Mouse (Mus musculus): ENCODE data around the gene Sumo2.
"Not testable (repeated sequence)": the region's sequence is repeated elsewhere in the genome, so short reads cannot be mapped to it uniquely, and the experiment has no call there.

The Sumo2 gene

DNA sequence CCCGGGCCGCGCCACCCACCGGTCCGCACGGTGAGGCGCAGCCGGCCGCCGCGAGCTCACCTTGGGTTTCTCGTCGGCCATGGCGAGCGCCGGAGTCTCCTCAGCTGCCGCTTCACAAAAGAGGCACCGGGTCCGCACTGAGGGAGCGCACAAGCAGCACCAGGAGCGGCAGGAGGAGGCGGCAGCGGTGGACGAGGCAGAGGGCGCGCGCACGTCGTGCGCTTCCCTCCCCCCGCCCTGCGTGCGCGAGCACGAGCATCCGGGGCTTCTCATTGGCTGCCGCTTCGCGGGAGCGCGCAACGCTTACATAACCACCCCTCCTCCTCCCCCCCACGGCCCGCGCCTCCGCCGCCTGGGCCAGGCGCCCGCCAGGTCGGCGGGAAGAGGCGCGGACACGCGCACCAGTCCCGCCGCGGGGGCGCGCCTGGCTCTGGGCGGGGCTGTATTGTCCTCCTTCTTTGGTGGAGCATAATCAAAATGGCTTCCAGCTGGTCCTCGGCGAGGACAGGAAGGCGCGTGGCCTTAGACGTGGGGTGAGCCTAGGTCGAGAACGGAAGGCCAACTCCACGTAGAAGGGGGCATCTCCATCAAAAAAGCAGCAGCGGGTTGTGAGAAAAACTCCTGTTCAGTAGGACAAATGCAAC, at the start of gene Sumo2:
Gene Sumo2, minus strand, starts transcription at position 239 of the 644 bp plus-strand sequence.
- in situ Hi-C loops (cut with MboI; ENCODE audit: low sequenced_read_pairs) = no loop called here

DNA sequence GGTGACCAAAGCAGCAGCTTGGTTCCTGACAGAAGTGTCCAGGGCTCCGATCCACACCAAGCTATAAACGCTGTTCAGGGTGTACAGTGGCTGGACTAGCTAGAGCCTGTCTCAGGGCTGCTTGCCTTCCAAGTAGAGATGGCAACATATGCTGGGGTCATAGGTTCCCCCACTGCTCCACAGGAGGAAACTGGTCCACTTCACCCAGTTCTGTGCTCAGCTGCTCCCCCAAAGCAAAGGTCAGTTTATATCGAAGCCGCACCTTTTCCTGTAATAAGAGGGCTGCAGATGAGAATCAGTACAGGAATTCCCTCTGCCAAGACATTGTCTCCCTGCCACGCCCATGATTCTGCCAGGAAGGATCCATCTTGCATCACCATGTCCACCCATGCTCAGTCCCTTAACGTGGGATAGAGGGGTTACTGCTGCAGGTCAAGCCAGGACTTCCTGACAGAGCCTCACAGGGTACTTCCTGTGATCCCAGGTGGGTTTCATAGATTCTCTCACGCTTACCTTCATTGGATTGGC, 49.6 kb upstream of the Sumo2 start:
- in situ Hi-C loops (cut with MboI; ENCODE audit: low sequenced_read_pairs) = no loop called here

DNA sequence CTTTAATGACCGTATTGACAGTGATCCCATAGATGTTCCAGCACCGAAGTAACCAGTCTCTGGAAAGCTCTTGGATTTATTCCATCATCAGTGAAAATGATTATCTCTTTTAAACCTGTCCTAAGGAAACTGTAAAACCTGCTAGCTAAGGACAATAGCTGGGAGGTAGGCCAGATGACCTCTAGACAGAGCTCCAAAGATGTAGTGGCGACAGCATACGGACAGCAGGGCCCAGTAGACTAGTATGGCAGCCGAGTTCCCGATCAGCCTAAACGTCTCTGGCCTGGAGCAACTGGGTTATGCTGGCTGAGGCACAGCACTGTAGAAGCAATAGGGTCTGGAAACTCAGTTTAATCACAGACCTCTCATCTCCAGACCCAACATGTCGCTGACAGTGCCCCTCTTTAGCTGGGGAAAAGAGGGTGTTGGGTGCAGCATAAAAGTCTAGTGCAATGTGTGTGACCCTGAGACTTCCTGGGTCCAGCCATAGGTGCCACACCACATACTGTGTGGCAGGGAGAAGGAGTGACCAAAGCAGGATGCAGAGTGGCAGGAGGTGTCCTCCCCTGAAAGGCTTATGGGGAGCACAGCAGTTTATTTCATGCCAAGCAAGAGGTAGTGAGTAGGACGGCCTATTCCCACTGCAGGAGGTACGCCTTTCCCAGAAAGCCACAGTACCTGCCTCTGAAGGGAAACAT, 48.4 kb upstream of the Sumo2 start:
- in situ Hi-C loops (cut with MboI; ENCODE audit: low sequenced_read_pairs) = no loop called here

GRCm38 (mm10) chr11:115582913-115583606, 47.0 kb upstream of the Sumo2 start:
- in situ Hi-C loops (cut with MboI; ENCODE audit: low sequenced_read_pairs) = no loop called here

GRCm38 (mm10) chr11:115579080-115579479, 43.0 kb upstream of the Sumo2 start:
- in situ Hi-C loops (cut with MboI; ENCODE audit: low sequenced_read_pairs) = no loop called here

DNA sequence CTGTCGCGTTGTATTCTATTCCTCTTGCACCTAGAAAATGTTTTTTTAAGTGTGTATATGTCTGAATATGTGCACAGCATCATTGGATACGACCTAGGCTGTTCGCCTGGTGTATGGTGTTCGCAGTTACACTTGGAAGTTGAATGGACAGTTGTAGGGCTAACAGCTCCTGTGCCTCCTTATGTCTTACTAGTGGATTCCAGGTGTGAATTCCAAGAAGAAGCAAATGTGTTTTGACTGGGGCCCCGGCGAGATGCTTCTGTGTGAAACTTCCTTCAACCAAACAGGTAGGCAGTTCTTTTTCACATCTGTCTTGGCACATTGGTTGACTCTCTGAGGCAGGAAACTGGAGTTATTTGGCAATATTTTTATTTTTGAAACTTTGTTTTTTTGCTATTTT, 28.9 kb upstream of the Sumo2 start:
- in situ Hi-C loops (cut with MboI; ENCODE audit: low sequenced_read_pairs) = no loop called here

- in situ Hi-C loops (cut with MboI; ENCODE audit: low sequenced_read_pairs) = no loop called here
Measured at GRCm38 (mm10) chr11:115564064-115564809, 28.2 kb upstream of the Sumo2 start, which contains the start of gene Nup85. TSS of gene Nup85 (plus strand) at chr11:115564434.

DNA sequence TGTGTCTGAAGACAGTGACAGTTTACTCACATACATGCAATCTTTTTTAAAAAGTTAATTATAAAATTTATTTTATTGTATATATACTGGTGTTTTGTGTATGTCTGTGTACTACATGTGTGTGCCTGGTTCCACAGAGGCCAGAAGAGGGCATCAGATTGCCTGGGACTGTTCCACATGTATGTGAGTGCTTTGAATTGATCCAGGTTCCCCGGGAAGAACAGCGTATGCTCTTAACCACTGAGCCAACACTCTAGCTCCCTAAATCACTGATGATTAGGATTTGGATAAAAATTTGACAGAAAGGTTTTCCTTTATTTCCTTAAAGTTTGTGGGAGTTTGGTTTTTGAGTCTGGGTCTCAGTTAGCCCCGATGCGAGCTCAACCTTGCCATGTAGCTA, 27.3 kb upstream of the Sumo2 start:
- in situ Hi-C loops (cut with MboI; ENCODE audit: low sequenced_read_pairs) = no loop called here

GRCm38 (mm10) chr11:115555717-115556116, 19.6 kb upstream of the Sumo2 start:
- in situ Hi-C loops (cut with MboI; ENCODE audit: low sequenced_read_pairs) = no loop called here

- in situ Hi-C loops (cut with MboI; ENCODE audit: low sequenced_read_pairs) = no loop called here
Measured at GRCm38 (mm10) chr11:115552783-115553182, 16.7 kb upstream of the Sumo2 start.

DNA sequence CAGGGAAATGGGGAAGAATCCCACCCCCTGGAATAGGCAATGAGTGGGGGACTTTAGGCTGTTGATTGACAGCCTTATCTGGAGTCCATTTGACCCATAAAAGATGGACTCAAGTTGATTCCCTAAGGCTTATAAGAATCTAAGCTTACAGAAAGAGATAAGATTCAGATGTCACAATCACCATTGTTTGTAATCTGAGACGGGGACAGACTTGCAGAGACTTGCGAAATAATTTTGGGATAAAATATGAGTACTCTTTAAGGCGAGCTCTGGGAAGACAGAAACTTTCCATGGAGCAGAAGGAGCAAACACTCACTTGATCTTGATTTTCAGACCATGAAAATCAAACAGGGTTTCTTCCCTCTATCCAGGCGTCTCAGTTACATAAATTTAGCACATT, 7.5 kb upstream of the Sumo2 start:
- in situ Hi-C loops (cut with MboI; ENCODE audit: low sequenced_read_pairs) = no loop called here

DNA sequence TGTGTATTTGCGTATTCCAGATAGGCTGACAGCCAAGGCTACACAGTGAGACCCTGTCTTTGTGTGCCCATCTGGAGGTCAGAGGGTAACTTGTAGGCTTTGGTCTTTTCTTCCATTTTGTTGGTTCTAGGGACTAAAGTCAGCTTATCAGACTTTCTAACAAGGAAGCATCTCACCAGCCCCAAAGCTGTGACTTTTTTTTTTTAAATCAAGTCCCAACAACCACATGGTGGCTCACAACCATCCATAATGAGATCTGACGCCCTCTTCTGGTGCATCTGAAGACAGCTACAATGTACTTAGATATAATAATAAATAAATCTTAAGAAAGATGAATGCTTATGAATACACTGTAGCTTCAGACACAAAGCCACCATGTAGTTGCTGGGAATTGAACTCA, 2.0 kb upstream of the Sumo2 start:
- in situ Hi-C loops (cut with MboI; ENCODE audit: low sequenced_read_pairs) = no loop called here

- in situ Hi-C loops (cut with MboI; ENCODE audit: low sequenced_read_pairs) = no loop called here
Measured at GRCm38 (mm10) chr11:115536856-115537568, 936 bp upstream of the Sumo2 start.

GRCm38 (mm10) chr11:115535401-115536037, 557 bp downstream of the Sumo2 start:
- in situ Hi-C loops (cut with MboI; ENCODE audit: low sequenced_read_pairs) = no loop called here

- in situ Hi-C loops (cut with MboI; ENCODE audit: low sequenced_read_pairs) = no loop called here
Measured at GRCm38 (mm10) chr11:115534759-115535371, 1.2 kb downstream of the Sumo2 start.

DNA sequence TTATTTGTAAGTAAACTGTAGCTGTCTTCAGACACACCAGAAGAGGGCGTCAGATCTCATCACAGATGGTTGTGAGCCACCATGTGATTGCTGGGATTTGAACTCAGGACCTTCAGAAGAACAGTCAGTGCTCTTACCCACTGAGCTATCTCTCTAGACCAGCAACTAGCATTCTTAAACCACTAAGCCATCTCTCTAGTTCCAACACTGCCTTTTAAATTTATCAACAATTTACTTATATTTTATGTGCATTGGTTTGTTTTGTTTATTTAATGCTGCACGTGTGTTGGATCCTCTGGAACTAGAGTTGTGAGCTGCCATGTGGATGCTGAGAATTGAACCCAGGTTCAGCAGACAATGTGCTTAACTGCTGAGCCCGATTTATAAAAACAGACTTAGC, 9.6 kb downstream of the Sumo2 start:
- in situ Hi-C loops (cut with MboI; ENCODE audit: low sequenced_read_pairs) = not testable (repeated sequence)

GRCm38 (mm10) chr11:115522703-115523102, 13.4 kb downstream of the Sumo2 start:
- in situ Hi-C loops (cut with MboI; ENCODE audit: low sequenced_read_pairs) = no loop called here

DNA sequence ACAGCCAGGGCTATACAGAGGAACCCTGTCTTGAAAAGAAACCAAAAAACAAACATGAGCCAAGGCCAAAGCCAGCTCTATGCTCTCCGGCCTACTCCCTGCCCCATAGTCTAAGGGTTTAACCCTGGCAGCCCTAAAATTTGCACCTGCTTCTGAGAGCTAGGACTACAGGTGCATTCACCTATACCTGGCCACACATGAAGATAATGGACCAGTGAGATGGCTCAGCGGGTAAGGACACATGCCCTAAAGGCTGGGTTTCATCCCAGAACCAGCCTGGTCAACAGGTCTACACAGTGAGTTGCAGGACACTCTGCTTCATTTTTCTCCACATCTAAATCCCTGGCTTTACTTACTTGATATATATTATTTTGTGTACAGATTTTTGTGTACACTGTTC, 13.8 kb downstream of the Sumo2 start:
- in situ Hi-C loops (cut with MboI; ENCODE audit: low sequenced_read_pairs) = no loop called here

DNA sequence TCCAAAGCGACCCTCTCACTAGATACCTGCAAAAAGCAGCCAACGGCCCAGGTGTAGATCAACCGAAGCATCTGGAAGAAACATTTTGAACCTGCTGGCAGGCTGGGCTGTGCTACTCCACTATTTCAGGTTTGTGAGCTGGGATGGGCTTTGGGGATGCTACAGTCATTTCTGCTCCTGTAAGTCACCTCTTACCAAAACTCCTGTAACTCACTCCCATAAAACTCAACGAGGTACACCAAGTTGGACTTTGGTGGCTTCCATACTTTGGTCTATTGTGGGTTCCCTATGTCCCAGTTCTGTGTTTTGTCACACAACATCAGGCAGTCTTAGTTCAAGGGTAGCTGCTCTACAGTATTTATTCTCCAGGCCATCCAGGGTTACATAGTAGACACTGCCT, 15.0 kb downstream of the Sumo2 start:
- in situ Hi-C loops (cut with MboI; ENCODE audit: low sequenced_read_pairs) = no loop called here

DNA sequence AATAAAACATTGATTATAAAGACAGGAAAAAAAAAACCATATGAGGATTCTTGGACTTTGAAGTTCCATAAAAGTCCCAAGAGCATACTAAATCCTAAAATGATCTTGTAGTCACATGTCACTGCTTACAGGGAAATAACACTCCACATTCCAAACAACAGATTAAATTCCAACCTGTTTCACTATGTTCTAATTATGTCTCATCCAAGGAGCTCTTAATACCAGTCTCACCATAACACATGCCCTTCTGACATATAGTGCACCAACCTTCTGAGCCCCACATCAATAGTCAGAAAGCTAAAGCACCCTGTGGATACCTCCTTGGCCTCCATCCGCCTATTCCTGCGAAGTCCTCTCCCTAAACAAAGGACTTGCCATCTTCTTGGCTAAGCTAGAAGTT, 15.9 kb downstream of the Sumo2 start:
- in situ Hi-C loops (cut with MboI; ENCODE audit: low sequenced_read_pairs) = no loop called here
